Mouse (Mus musculus): Measurements from ENCODE around the gene Epb42. TPM values are rescaled to one million over a fixed set of nuclear protein-coding genes. Genes with fewer than 3 reads are reported as not detected.

The Epb42 gene
- total RNA-seq, 4 experiments from 2014 or later: not detected

Small RNA genes within 50 kb of the gene (microRNA-seq; reads per million reads assigned to microRNA genes)
- 0 to 1.1 reads per million in 2 experiments for gene Gm44325

Other genes with a start within 250 kb of the Epb42 start
- gene Cdan1, start 186.9 kb downstream of the Epb42 start, total RNA-seq (2022): 10 to 100 TPM; 23.6 to 33.2 (median 27.9) TPM
- 100 to 1,000 TPM in 1 of 4 experiments, 10 to 100 TPM in 3; 80.3 to 100 (median 90.6) TPM for gene Ttbk2, start 186.5 kb downstream of the Epb42 start, total RNA-seq (2022)
- gene Ubr1, start 66.4 kb downstream of the Epb42 start, total RNA-seq (2022): 10 to 100 TPM; 40.6 to 46.5 (median 44.4) TPM
- gene Tmem62, start 60.1 kb downstream of the Epb42 start, total RNA-seq (2022): 10 to 100 TPM; 22.7 to 30.4 (median 25.3) TPM
- gene Ccndbp1, start 28.7 kb downstream of the Epb42 start, total RNA-seq (2022): 10 to 100 TPM; 56.9 to 60.5 (median 59.9) TPM
- gene Tgm5, start 48.8 kb upstream of the Epb42 start, total RNA-seq (2022): not detected
- under 1 TPM in 2 of 4 experiments, not detected in 2; 0.30 to 0.35 TPM for gene Tgm7, start 72.7 kb upstream of the Epb42 start, total RNA-seq (2022)
- 10 to 100 TPM; 17.6 to 19.9 (median 18.6) TPM for gene Adal, start 103.4 kb upstream of the Epb42 start, total RNA-seq (2022)
- gene Lcmt2, start 103.6 kb upstream of the Epb42 start, total RNA-seq (2022): 1 to 10 TPM; 7.1 to 9.8 (median 7.4) TPM
- 10 to 100 TPM; 34.4 to 39.3 (median 34.7) TPM for gene Tubgcp4, start 133.6 kb upstream of the Epb42 start, total RNA-seq (2022)
- gene Zscan29, start 134.1 kb upstream of the Epb42 start, total RNA-seq (2022): 1 to 10 TPM; 4.9 to 6.5 (median 6.0) TPM
- gene Trp53bp1, start 234.3 kb upstream of the Epb42 start, total RNA-seq (2022): 100 to 1,000 TPM; 139 to 154 (median 147) TPM

All from left cerebral cortex, adult 8-10 months (tissue).